Mouse (Mus musculus) liver, embryonic 14.5 days (tissue): ENCODE measurements around the gene Lypd5.
A peak's percentile ranks its signal among the peaks of the same experiment; 100 is the strongest.

Experiments used
- CTCF ChIP-seq: IDR thresholded peaks from 2 replicates; pipeline ENCODE4 v1.5.1; 2016; ENCODE audit warnings: antibody characterized with exemption, low read depth, control low read depth
- EP300 ChIP-seq: IDR thresholded peaks from 2 replicates; pipeline ENCODE4 v1.6.1; 2016; ENCODE audit warnings: antibody characterized with exemption, low read depth

GRCm38 (mm10) chr7:24396832-24397231, 47.8 kb downstream of the Lypd5 start:
- TF ChIP-seq EP300 (peak; percentile 82), CTCF (no peak)
